Mouse (Mus musculus): Measurements from ENCODE around the gene Nrap.

Gene Nrap

DNA sequence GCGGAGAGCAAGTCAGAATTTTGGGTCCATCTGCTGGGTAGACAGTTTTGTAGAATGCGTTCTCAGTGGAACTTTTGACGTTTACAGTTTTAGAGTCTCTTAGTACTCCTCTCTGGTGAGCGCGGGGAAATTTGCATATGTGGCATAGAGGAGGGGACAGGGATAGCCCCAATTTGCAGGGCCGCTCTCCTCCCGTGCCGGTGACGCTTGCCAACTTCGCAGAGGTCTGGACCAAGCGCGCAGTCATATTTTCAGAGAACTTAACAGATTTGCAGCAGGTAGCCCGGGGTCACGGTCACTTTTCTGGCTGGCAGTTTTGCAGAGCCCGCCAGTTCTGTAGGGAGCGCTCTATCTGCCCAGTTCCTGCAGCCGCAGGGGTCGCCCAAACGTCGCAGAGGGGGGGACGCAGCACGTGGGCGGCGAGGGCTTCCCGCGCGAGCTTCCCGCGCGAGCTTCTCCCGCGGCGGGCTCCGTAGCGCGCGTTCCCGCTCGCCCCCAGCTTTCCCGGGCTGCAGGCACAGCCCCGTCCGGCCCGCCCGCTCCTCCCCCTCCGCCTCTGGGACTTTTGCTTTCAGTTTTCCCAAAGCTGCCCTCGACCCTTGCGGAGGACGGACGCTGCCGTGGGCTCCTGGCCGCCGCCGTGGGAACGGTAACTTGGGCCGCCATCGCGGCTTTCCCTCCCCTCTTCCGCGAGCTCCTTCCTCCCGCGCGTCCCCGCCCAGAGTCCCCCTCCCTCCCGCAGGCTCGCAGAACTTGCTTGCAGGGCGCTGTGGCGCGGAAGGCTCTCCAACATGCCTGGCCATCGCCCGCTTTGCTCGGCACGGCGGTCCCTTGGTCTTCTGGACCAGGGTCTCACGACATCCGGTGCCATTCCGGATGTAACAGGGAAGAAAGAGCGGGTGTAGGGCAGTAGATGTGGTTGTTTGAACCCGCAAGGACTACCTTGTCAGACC lies 7.1 kb upstream of the Nrap start, which contains the start of gene Casp7:
TSS of gene Casp7 (plus strand) at position 461 of the 953 bp plus-strand sequence.
- DNase-seq (ENCODE audit: low read depth in 2 of 2, low spot score in 2 of 2) = peak; percentile 15 to 37

DNA sequence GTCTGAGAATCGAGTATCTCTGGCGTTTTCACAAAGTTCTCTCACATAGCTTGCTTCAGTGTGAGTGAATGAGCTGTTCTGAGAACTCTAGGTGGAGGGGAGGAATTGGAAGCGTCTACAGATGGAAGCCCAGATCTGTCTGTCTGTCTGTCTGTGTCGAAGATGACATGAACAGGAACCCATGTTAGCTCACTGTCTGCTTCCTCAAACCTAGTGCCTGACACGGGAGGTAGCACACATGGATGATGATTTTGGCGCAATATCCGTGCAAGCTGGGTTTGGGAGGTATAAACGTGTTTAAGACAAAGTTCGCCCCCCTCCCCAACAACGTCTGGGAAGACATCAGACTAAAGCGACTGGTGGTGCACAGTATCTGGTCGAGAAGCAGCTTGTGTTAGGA lies 6.4 kb upstream of the Nrap start:
- no peak for DNase-seq (ENCODE audit: low read depth in 2 of 2, low spot score in 2 of 2)

DNA sequence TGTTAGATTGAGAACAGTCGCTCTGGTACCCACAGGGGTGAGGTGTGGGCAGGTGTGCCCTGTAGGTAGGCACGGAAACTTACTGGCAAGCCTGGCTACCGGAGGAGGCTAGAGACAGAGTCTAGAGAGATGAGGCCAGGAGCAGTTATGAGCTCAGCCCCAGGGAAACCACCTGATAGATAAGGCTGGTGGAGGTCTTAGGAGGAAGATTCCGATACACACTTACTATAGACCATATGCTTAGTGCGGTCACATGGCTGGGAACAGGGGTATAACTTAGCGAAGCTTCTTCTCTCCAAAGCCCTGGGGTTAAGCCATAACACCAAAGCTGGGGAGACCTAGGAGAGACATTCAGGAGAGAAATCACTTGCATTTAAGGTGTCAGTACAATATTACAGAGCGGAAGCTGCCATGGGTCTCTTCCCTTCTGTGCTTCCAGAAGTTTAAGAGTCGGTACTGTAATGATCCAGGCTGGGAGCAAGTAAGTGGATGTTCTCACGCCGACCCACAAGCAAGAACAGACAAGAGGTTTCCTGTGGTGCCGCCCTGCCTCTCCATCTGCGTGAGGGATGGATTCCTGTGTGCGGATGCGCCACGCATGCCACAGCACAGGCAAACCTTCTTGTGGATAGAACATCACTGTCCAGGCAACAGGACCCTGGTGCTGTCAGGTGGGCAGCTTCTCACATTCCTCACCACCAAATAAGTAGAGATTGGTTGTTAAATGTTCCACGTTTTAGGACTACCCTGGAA lies 5.5 kb upstream of the Nrap start:
- DNase-seq (ENCODE audit: low read depth in 2 of 2, low spot score in 2 of 2) = no peak

DNA sequence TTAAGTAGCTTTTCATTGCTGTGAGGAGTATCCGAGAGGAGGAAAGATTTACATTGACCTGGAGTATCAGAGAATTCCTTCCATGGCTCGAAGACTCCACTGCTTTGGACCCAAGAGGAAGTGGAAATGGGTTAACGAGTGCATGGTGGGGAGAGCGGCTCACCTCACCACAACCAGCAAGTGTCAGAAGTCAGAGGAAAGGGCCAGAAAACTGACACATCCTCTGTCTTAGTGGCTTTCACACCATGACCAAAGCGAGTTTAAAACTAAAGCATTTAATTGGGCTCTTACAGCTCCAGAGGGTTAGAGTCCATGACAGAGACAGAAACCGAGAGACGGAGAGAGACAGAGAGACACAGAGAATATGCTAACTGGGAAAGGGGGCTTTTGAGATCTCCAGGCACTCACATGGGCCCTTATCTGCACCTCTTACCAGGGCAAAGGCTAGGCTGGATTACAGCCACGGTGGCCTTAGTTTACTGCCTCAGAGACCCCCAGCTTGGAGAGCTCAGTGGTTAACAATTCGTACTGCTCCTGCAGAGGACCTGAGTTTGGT lies 3.6 kb upstream of the Nrap start:
- DNase-seq (ENCODE audit: low read depth in 2 of 2, low spot score in 2 of 2) = no peak

DNA sequence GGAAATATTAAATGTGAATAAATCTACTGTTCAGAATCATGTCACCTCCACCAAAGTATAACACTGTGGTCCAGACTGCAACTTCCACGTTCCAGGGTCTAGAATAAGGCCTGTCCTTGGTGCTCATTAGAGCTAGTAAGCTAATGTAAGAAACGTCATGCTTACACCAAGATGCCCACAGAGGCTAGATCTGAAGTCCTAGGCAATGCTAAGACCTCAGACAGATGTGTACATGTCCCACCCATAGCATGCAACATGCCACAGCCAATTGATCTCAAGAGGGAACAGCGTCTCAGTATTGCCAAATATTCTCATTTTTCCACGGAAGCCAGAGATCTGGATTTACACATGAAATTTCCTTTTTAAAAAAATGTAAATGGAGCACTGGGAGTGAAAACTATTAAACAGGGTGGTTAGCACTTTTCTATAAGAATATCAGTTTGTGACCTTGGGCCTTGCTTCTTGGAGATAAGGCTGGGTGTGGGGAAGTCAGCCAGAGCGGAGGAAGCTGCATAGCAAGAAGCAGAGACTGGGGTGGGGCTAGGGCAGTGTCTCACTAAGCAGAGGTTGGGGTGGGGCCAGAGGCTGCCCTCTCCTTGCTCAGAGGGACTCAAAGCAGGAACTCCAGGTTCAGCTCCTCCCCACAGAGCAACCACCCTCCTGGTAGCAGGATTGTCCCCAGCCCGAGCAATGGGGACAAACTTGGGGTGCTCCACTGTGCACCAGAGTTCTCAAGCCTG lies 1.6 kb upstream of the Nrap start:
- no peak for DNase-seq (ENCODE audit: low read depth in 2 of 2, low spot score in 2 of 2)

DNA sequence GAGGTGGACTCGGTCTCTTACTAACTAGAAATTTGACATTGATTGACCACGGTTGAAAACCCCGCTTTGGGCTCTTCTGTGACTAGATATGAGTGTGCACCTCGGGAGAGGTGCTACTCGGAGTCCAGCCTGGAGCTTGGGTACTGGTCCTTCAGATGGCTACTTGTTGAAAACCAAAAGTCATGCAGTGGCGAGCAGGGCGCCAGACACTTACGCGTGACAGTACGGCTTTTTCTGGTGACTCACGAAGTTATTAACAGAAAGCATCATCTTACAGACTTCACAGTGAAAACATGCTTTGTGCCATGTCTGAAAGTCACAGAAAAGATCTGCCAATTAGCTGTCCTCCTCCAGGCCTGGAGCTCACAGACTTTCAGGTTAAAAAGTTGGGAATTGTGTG lies 661 bp downstream of the Nrap start:
- no peak for DNase-seq (ENCODE audit: low read depth in 2 of 2, low spot score in 2 of 2)

DNA sequence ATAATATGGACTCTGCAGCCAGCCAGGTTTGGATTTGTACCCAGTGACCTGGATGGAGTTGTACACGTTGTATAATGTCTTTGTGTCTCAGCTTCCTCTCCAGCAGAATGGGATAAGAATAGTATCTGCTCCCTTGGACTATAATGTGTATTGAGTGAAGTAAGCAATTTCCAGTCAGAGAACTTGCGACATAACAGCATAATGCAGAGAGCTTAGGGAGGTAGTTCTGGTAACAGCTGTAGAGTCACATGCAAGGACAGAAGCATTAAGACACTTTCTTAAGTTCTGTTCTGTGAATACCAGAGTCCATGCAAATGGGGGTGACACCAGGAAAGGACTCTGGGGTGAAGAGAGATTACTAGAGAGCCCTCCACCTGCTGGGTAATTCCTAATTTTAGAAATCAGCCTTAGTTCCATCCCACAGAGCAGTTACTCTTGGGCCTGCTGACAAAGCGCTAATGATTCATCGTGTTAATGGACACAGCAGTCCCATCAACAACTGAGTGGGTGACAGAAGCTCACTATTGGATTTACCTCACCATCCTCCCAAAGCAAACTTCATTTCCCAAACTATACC lies 2.0 kb downstream of the Nrap start:
- no peak for DNase-seq (ENCODE audit: low read depth in 2 of 2, low spot score in 2 of 2)

DNA sequence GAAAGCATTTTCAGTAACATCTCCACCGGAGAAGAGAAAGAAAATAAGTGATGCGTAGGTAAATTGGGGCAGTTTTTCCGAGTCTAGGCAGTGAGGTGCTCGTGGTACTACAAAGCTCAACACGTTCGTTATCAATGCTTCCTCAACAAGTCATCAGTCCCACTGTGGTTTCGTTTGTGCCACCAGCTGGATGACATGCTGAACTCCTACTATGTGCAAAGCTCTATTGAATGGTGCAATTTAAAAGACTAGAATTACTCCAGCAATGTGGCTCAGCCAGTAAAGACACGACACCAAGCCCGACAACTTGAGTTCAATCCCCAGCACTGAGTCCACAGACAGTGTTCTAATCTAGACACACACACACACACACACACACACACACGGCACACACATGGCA lies 3.7 kb downstream of the Nrap start:
- DNase-seq (ENCODE audit: low read depth in 2 of 2, low spot score in 2 of 2) = no peak

DNA sequence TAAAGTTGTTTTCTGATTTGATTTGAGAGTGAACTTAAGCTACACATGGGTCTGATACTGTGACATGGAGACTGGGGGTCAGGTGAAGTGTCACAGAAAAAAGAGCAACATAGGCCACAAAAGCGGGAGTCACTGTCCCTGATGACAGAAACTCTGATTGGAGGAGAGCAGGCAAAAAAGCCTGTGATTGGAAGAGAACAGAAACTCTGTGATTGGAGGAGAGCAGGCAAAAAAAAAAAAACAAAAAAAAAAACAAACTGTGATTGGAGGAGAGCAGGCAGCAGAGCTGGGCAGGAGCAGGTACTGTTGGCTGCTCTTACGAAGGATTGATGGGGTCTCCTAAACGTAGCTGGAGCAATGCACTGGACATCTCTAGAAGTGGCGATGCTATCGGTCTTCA lies 4.3 kb downstream of the Nrap start:
- DNase-seq (ENCODE audit: low read depth in 2 of 2, low spot score in 2 of 2) = no peak

DNA sequence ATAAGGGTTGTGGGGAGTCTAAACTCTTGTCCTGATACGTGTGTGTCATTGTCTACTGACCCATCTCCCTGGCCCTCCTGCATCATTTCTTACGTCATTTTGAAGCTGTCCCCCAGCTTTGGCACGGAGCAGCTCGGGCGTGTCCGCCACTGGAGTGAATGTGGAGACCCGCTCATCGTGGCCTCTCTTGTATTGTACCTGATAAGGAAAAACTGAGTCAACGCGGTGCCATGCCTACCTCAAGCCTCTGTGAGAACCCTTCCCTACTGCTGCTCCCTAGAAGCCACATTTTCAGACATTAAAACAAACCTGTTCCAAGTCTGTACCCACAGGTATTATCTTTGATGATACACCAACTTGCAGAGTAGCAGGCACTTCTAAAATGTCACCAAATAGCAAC lies 8.4 kb downstream of the Nrap start:
- no peak for DNase-seq (ENCODE audit: low read depth in 2 of 2, low spot score in 2 of 2)

DNA sequence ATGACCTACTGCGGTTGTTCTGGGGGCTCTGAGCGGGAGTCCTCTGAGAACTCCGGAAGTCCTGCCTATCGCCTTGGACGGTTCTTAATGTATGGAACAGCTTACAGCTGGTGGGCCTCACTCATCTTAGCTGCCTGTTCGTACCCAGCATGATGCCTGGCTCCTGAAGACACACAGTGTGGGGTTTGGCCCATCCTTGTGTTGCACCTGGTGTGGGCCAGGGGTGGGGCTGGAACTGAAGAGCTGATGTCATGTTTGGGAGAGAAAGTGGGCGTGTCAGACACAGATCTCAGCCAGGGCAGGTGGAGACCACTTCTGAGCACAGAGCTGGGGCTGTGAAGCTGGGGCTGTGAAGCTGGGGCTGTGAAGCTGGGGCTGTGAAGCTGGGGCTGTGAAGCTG lies 9.5 kb downstream of the Nrap start:
- DNase-seq (ENCODE audit: low read depth in 2 of 2, low spot score in 2 of 2) = no peak

DNA sequence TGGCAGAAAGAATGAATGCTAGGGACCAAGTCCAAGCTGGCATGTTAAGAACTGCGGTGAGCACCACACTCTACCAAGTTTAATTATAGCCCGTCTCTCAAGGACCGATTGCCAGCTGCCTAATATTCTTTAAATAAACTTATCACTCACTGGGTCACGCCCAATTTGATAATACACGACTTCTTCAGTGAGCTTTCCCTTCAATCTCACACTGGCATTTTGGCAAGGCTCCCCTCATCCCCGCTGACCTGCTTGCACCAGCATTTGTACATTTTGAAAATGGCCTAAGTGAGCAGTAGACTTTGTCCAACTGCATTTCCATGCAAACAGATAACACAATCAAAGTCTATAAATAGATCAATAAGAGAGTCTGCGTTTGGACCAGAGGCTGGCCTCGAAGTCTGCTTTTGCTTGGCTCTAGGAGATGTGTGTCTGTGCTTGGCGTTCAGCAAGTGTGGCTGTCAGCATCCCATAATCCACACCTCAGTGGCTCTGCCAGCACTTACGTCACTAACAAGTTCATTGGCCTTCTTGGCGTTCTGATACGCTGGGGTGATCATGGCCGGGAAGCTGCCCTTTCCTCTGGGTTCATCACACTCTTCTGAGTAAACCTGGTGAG lies 11.2 kb downstream of the Nrap start:
- no peak for DNase-seq (ENCODE audit: low read depth in 2 of 2, low spot score in 2 of 2)

DNA sequence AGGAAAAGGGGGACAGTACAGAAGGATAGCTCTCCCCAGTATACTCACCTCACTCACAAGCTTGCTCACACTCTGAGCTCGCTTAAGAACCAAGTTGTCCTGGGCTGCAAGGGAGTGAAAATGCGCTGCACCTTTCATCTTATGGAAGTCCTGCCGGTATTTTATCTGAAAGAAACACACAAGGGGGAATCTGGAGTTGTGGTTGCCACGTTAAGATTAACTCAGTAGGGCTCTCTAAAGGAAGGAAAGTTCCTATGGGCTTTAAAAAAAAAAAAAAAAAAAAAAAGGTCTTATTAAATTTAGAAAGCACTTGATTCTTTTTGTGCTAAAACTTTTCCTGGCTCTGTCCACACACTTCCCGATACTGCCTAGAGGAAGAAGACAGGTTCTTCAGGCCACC lies 11.8 kb downstream of the Nrap start:
- DNase-seq (ENCODE audit: low read depth in 2 of 2, low spot score in 2 of 2) = no peak

DNA sequence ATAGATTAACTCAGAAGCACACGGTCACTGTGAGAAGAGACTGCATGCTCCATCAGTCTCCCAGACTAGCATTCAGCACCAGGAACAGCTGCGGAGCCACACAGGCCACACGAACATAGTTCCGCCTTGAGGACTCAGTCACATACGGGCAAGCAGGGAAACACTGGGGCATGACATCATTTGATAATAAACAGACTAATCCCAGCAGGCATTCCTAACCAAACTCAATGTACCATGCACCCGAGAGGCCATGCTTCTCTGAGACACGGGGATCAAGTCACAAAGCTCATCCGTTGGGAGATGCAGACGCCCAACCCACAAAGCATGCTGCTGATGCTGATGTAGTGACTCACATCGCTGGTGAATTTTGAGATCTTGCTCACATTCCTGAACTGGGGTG lies 15.8 kb downstream of the Nrap start:
- no peak for DNase-seq (ENCODE audit: low read depth in 2 of 2, low spot score in 2 of 2)

DNA sequence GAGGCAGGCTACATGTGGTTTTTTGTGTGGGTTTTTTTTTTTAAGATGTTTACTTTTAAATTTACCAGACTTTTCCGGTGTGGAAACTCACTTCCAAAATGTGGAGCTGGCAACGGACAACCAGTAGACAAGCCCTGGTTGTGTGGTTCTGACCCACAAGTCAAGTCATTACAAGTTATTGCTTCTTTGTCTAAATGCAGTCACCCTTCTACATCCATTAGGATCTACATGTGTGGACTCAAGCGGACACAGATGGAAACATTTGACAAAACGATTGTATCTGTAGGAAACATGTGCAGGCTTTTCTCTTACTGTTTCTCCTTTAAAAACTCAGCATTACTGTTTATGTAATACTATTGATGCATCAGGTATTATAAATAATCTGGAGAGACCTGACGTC lies 16.6 kb downstream of the Nrap start:
- DNase-seq (ENCODE audit: low read depth in 2 of 2, low spot score in 2 of 2) = no peak

DNA sequence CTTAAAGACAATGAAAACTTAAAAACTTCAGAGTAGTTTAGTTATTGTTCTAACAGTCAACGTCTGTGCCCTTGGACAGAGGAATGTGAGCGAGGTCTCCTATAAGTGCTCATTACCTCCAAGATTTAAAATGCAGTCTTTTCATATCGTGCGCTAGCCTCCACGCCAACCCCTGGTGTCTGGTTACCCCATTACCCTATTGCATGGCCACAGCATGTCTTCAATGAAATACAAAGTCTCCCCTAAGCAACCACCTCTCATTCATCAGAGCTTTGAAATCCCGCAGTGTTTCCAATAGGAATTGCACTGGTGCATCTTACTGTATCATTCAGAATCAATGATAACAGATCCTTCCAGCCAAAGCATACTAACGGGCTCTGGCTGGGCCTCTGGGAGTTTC lies 17.6 kb downstream of the Nrap start:
- DNase-seq (ENCODE audit: low read depth in 2 of 2, low spot score in 2 of 2) = no peak

DNA sequence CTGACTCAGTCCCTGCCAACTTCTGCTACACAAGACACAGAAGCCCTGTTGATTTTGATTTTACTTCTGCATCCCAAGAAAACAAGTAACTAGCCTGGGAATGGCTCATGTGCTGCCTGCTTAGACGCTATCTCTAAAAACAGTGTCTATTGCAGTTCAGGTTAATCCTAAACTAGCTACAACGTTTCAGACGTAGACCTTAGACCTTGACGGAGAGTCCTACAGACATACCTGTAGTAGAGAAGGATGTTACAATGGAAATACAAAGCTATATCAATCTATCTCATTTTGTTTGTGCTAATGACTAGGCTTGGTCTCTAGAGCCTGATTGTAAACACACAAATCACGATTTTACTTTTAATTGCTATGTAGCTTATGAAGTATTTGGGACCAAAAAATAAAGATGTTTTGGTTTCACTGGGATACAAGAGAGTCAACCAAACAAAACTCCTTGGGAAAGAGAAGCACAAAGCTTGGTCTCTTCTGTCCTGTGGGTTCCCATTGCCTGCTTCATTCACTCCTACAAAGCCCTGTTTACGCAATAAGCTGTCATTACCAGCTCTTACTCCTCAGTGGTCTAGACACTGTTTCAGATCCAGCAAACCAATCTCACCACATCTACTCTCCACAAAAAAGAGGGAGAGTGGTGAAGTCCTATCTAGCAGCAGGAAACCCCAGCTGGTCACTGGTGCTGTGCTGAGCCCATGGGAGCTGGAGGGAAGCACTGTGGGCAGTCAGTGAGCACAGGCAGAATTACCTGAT lies 19.3 kb downstream of the Nrap start:
- DNase-seq (ENCODE audit: low read depth in 2 of 2, low spot score in 2 of 2) = no peak

DNA sequence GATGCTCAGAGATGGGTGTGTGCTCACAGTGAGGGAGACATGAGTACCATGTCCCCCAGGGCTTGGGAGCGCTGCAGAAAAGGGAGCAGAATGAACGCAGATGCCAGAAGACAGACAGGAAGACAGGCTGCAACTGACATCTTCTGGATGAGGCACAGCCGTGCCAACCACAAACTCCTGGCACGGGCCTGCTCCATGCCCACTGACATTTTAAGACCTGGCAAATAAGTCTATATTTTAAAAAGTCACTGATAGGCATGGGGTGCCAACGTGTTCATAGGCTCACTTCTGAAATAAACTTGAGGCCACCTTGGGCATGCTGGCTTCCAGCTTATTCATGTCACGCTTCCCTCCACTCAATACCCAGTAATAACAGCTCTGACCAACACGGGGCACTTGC lies 20.9 kb downstream of the Nrap start:
- no peak for DNase-seq (ENCODE audit: low read depth in 2 of 2, low spot score in 2 of 2)

DNA sequence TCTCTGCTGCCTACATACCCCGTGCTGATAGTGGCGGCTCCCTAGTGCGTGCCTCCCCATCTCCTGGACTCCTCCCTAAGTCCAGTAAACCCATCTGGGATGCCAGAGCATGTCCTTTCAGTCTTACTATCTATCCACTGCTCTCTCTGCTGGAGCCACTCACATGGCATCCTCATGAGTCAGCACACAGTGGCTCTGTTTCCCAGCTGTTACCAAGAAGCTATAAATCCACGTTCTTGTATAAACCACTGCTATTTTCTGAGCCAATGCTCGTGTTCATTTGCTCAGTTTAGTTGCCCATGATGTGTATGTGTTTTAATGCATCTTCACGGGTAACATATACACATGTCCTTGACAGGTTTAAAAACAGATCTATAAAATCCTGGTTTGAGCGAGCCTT lies 22.1 kb downstream of the Nrap start:
- DNase-seq (ENCODE audit: low read depth in 2 of 2, low spot score in 2 of 2) = no peak

DNA sequence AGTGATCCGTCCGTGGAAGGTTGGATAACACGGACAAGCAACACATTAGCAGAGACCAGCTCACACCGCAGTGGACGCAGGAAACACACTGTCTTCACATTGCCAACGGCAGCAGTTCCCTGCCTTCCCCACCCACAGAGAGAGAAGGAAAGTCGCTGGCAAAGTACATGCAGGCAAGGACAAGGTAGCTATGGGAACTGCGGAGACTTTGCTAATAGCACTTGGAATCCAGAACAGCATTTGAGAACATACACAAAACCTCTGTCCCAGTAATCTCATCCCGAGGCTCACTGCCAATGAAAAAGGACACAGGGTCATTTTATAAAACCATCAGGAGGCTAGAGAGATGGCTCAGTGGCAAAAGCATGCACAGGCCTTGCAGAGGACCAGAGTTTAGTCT lies 23.2 kb downstream of the Nrap start:
- no peak for DNase-seq (ENCODE audit: low read depth in 2 of 2, low spot score in 2 of 2)
